Mouse (Mus musculus) neural tube, embryonic 12.5 days (tissue): ENCODE results near the gene Grap. TPM values are rescaled to one million over a fixed set of nuclear protein-coding genes. Genes with fewer than 3 reads are reported as not detected.

ENCODE experiments used
- ATAC-seq: fragments of 200-750 bp; cut with Nextera tagmentation; 2 replicates; pipeline ENCODE4 v1.8.0; 2017; ENCODE audit warnings: low read depth, mild to moderate bottlenecking, moderate TSS enrichment, moderate library complexity; ENCODE audit not compliant: low FRiP score
- H3K27ac ChIP-seq: fragments of 300-500 bp; sonication (generic); 2 replicates; pipeline ENCODE4 v1.5.1; 2016
- H3K27me3 ChIP-seq: fragments of 300-500 bp; sonication (generic); replicated peaks from 2 replicates; pipeline ENCODE4 v1.6.1; 2016; ENCODE audit warnings: mild to moderate bottlenecking
- H3K36me3 ChIP-seq: fragments of 300-500 bp; sonication (generic); 2 replicates; pipeline ENCODE4 v1.6.1; 2016; ENCODE audit warnings: mild to moderate bottlenecking
- H3K4me1 ChIP-seq: fragments of 300-500 bp; sonication (generic); 2 replicates; pipeline ENCODE4 v1.6.1; 2016
- H3K4me2 ChIP-seq: fragments of 300-500 bp; sonication (generic); replicated peaks from 2 replicates; pipeline ENCODE4 v1.6.1; 2016; ENCODE audit warnings: mild to moderate bottlenecking
- H3K4me3 ChIP-seq: fragments of 300-500 bp; sonication (generic); 2 replicates; pipeline ENCODE4 v1.5.1; 2016
- H3K9ac ChIP-seq: fragments of 300-500 bp; sonication (generic); 2 replicates; pipeline ENCODE4 v1.6.1; 2016; ENCODE audit warnings: mild to moderate bottlenecking
- H3K9me3 ChIP-seq: fragments of 300-500 bp; sonication (generic); 2 replicates; pipeline ENCODE4 v1.6.1; 2016; ENCODE audit warnings: mild to moderate bottlenecking
- WGBS: fragments of 180-500 bp; shearing (Covaris S2); methylation state at CpG from one replicate; pipeline ENCODE4 v1.1.7; 2016; 5-methylcytosine and 5-hydroxymethylcytosine counted together
- polyA plus RNA-seq: library from polyadenylated mRNA; unstranded; fragments of >200 nt; fragmentation: Nextera tagmentation; extraction: Ambion mirVana; gene quantifications from 2 replicates; pipeline ENCODE4 v1.2.1, GENCODE M21; 2016

Grap gene
- polyA plus RNA-seq, 1 experiment from 2014 or later = 10.1 TPM

- no peak for ATAC-seq
- Histone ChIP-seq H3K9ac (no peak overlapping the region), H3K9me3 (no peaks in the 10 kb centered on the region), H3K4me1 (peaks cover 11% of the 10 kb centered on the region; the same call in 1 of the 2 replicates), H3K36me3 (no peaks in the 10 kb centered on the region), H3K4me3 (no peak overlapping the region), H3K27me3 (no peaks in the 10 kb centered on the region), H3K27ac (no peak overlapping the region), H3K4me2 (no peak overlapping the region)
- 81% methylated on average over 2 of the region's 2 CpGs for WGBS
Observed at GRCm38 (mm10) chr11:61705581-61705980, 52.5 kb downstream of the Grap start.

GRCm38 (mm10) chr11:61706232-61706631, 53.2 kb downstream of the Grap start:
- no peak overlapping the region for H3K9ac ChIP-seq
- 80% methylated on average over 4 of the region's 4 CpGs for WGBS
- no peak overlapping the region for H3K27ac ChIP-seq
- peaks cover 8% of the 10 kb centered on the region; the same call in 1 of the 2 replicates for H3K4me1 ChIP-seq
- no peaks in the 10 kb centered on the region for H3K27me3 ChIP-seq
- H3K36me3 ChIP-seq = no peaks in the 10 kb centered on the region
- H3K4me3 ChIP-seq = no peak overlapping the region
- no peaks in the 10 kb centered on the region for H3K9me3 ChIP-seq
- no peak for ATAC-seq
- H3K4me2 ChIP-seq = no peak overlapping the region

GRCm38 (mm10) chr11:61708928-61709327, 55.9 kb downstream of the Grap start:
- H3K9me3 ChIP-seq = no peaks in the 10 kb centered on the region
- H3K4me1 ChIP-seq = no peaks in the 10 kb centered on the region
- H3K4me3 ChIP-seq = no peak overlapping the region
- H3K27ac ChIP-seq = no peak overlapping the region
- ATAC-seq = no peak
- no peak overlapping the region for H3K9ac ChIP-seq
- H3K27me3 ChIP-seq = no peaks in the 10 kb centered on the region; the same call in 1 of the 2 replicates
- 56% methylated on average over 3 of the region's 3 CpGs for WGBS
- no peak overlapping the region for H3K4me2 ChIP-seq
- no peaks in the 10 kb centered on the region for H3K36me3 ChIP-seq

GRCm38 (mm10) chr11:61713157-61713855, 60.2 kb downstream of the Grap start:
- H3K4me1 ChIP-seq = no peaks in the 10 kb centered on the region
- no peak overlapping the region for H3K4me3 ChIP-seq
- no peak overlapping the region for H3K27ac ChIP-seq
- H3K4me2 ChIP-seq = no peak overlapping the region
- no peaks in the 10 kb centered on the region for H3K36me3 ChIP-seq
- H3K9ac ChIP-seq = no peak overlapping the region
- H3K27me3 ChIP-seq = no peaks in the 10 kb centered on the region; the same call in 1 of the 2 replicates
- 45% methylated on average over 15 of the region's 15 CpGs for WGBS
- H3K9me3 ChIP-seq = no peaks in the 10 kb centered on the region
- no peak for ATAC-seq

- Histone ChIP-seq H3K4me1 (no peaks in the 10 kb centered on the region), H3K4me2 (no peak overlapping the region), H3K4me3 (no peak overlapping the region), H3K9ac (no peak overlapping the region), H3K27ac (no peak overlapping the region), H3K9me3 (no peaks in the 10 kb centered on the region), H3K36me3 (no peaks in the 10 kb centered on the region), H3K27me3 (no peaks in the 10 kb centered on the region; the same call in 1 of the 2 replicates)
- peak; percentile 70; the same call in 1 of the 2 replicates for ATAC-seq
- 49% methylated on average over 11 of the region's 11 CpGs for WGBS
Observed at GRCm38 (mm10) chr11:61714346-61715117, 61.5 kb downstream of the Grap start.

- Histone ChIP-seq H3K27me3 (no peaks in the 10 kb centered on the region; the same call in 1 of the 2 replicates), H3K4me1 (no peaks in the 10 kb centered on the region; the same call in 1 of the 2 replicates), H3K9me3 (no peaks in the 10 kb centered on the region), H3K4me3 (no peak overlapping the region), H3K9ac (no peak overlapping the region), H3K27ac (no peak overlapping the region), H3K36me3 (no peaks in the 10 kb centered on the region), H3K4me2 (no peak overlapping the region)
- WGBS = 78% methylated on average over 6 of the region's 6 CpGs
- no peak for ATAC-seq
Observed at GRCm38 (mm10) chr11:61715130-61715529, 62.1 kb downstream of the Grap start.

- H3K4me2 ChIP-seq = no peak overlapping the region
- no peak overlapping the region for H3K27ac ChIP-seq
- no peak for ATAC-seq
- no peaks in the 10 kb centered on the region for H3K36me3 ChIP-seq
- no peak overlapping the region for H3K9ac ChIP-seq
- H3K27me3 ChIP-seq = no peaks in the 10 kb centered on the region; the same call in 1 of the 2 replicates
- WGBS = 74% methylated on average over 5 of the region's 5 CpGs
- no peaks in the 10 kb centered on the region for H3K9me3 ChIP-seq
- no peaks in the 10 kb centered on the region; the same call in 1 of the 2 replicates for H3K4me1 ChIP-seq
- H3K4me3 ChIP-seq = no peak overlapping the region
Observed at GRCm38 (mm10) chr11:61717990-61718389, 64.9 kb downstream of the Grap start.

- no peaks in the 10 kb centered on the region for H3K36me3 ChIP-seq
- no peaks in the 10 kb centered on the region for H3K9me3 ChIP-seq
- H3K9ac ChIP-seq = no peak overlapping the region
- ATAC-seq = no peak
- no peaks in the 10 kb centered on the region; the same call in 1 of the 2 replicates for H3K4me1 ChIP-seq
- no peaks in the 10 kb centered on the region for H3K27me3 ChIP-seq
- 64% methylated on average over 3 of the region's 3 CpGs for WGBS
- no peak overlapping the region for H3K4me2 ChIP-seq
- no peak overlapping the region for H3K4me3 ChIP-seq
- H3K27ac ChIP-seq = no peak overlapping the region
Observed at GRCm38 (mm10) chr11:61719387-61719786, 66.3 kb downstream of the Grap start.

- Histone ChIP-seq H3K9ac (no peak overlapping the region), H3K4me3 (no peak overlapping the region), H3K4me2 (no peak overlapping the region), H3K27ac (no peak overlapping the region), H3K36me3 (no peaks in the 10 kb centered on the region), H3K9me3 (no peaks in the 10 kb centered on the region), H3K4me1 (no peaks in the 10 kb centered on the region; the same call in 1 of the 2 replicates), H3K27me3 (no peaks in the 10 kb centered on the region)
- ATAC-seq = no peak
- 66% methylated on average over 8 of the region's 8 CpGs for WGBS
Observed at GRCm38 (mm10) chr11:61719826-61720225, 66.8 kb downstream of the Grap start.

GRCm38 (mm10) chr11:61720636-61721035, 67.6 kb downstream of the Grap start, which contains the start of gene Slc5a10:
Gene Slc5a10, minus strand, starts transcription at chr11:61720826.
- WGBS = 90% methylated on average over 3 of the region's 3 CpGs
- ATAC-seq = no peak
- Histone ChIP-seq H3K4me2 (no peak within 1 kb of the TSS), H3K9ac (no peak within 1 kb of the TSS), H3K27me3 (no peaks in the 10 kb centered on the region), H3K36me3 (no peaks in the 10 kb centered on the region), H3K27ac (no peak within 1 kb of the TSS), H3K4me3 (no peak within 1 kb of the TSS), H3K4me1 (no peaks in the 10 kb centered on the region; the same call in 1 of the 2 replicates), H3K9me3 (no peaks in the 10 kb centered on the region)

- H3K4me1 ChIP-seq = no peaks in the 10 kb centered on the region; the same call in 1 of the 2 replicates
Observed at GRCm38 (mm10) chr11:61722077-61722476, 69.0 kb downstream of the Grap start.

More at GRCm38 (mm10) chr11:61722077-61722476, 69.0 kb downstream of the Grap start:
- Histone ChIP-seq H3K36me3 (peaks cover 10% of the 10 kb centered on the region; the same call in 1 of the 2 replicates), H3K9ac (no peak overlapping the region), H3K4me3 (no peak overlapping the region), H3K4me2 (no peak overlapping the region), H3K9me3 (no peaks in the 10 kb centered on the region), H3K27ac (no peak overlapping the region), H3K27me3 (no peaks in the 10 kb centered on the region)
- ATAC-seq = no peak
- WGBS = 75% methylated on average over 5 of the region's 5 CpGs
